In the genomic region with DNA sequence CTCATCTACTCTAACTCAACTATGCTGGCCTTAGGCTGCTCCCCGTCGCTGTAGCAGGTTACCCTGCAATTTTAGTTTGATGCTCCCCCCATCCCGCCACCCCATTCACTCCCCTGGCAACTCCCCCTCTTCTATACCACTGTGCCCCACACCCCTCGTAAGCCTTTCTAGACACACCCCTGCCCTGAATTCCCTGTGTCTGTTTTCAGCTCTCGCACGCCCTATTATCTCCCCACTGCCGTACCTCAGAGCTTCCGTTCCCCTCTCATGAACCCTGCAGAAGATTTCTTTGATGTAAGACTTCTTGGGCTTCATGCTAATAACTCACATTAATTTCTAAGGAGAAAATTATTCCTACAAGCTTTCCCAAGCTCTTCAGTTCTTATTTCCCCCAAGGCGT, we compare ENCODE assay signal across 24 mouse cellular contexts.
A peak's percentile ranks its signal among the peaks of the same experiment; 100 is the strongest.
DNase-seq lines count a peak whose midpoint lies in the region; ATAC-seq and TF ChIP-seq lines count a peak whose summit lies in the region.
"Had no signal": no experiment of that assay in that cellular context is flagged by ENCODE, and none has a peak within 500 bp of the region (broad histone marks: within the 10 kb centered on the region; RNA-seq: fewer than 3 reads in every experiment).

No protein-coding gene starts in this region.

- 67% methylated on average over 9 of the region's 9 CpGs for WGBS in midbrain, embryonic 13.5 days
- WGBS in midbrain, embryonic 10.5 days: 87% methylated on average over 9 of the region's 9 CpGs
- WGBS in midbrain, embryonic 16.5 days: 66% methylated on average over 9 of the region's 9 CpGs
- 78% methylated on average over 9 of the region's 9 CpGs for WGBS in midbrain, embryonic 11.5 days
- 49% methylated on average over 9 of the region's 9 CpGs for WGBS in midbrain, postnatal 0 days

- no peak overlapping the region for H3K4me2 ChIP-seq in midbrain, embryonic 13.5 days (replicated peaks)
- no peak overlapping the region for H3K4me2 ChIP-seq in midbrain, embryonic 16.5 days (ENCODE audit: low read length)
- no peak overlapping the region for H3K4me2 ChIP-seq in midbrain, embryonic 11.5 days
- no peak overlapping the region for H3K4me2 ChIP-seq in midbrain, postnatal 0 days (ENCODE audit: low read depth, low read length, poor library complexity, severe bottlenecking)
- H3K4me2 ChIP-seq: embryonic facial prominence, embryonic 13.5 days; embryonic facial prominence, embryonic 15.5 days; forebrain, embryonic 12.5 days had no signal

- H3K36me3 ChIP-seq in midbrain, embryonic 13.5 days: no peaks in the 10 kb centered on the region
- no peaks in the 10 kb centered on the region for H3K36me3 ChIP-seq in midbrain, embryonic 10.5 days
- H3K36me3 ChIP-seq in midbrain, embryonic 16.5 days (ENCODE audit: control insufficient read depth, insufficient read depth, low read length): no peaks in the 10 kb centered on the region
- H3K36me3 ChIP-seq in midbrain, embryonic 11.5 days (ENCODE audit: control insufficient read depth, insufficient read depth, low read length): no peaks in the 10 kb centered on the region
- H3K36me3 ChIP-seq in midbrain, postnatal 0 days (ENCODE audit: insufficient read depth, low read length): no peaks in the 10 kb centered on the region
- H3K36me3 ChIP-seq: embryonic facial prominence, embryonic 13.5 days; embryonic facial prominence, embryonic 15.5 days; forebrain, embryonic 10.5 days; forebrain, embryonic 12.5 days had no signal

- 0 out of 2 replicates have a peak, but pooled peaks have one; percentile 43 for ATAC-seq in midbrain, embryonic 13.5 days
- peak; percentile 85 for ATAC-seq in midbrain, embryonic 16.5 days
- no peak for ATAC-seq in midbrain, embryonic 11.5 days (ENCODE audit: low FRiP score)
- ATAC-seq in midbrain, postnatal 0 days (ENCODE audit: low FRiP score): peak; percentile 67
- ATAC-seq: activated CD4-positive, CD25-positive, alpha-beta regulatory T cell, adult 4 months; forebrain, embryonic 14.5 days; forebrain, embryonic 16.5 days; Patski had no signal

- H3K4me1 ChIP-seq in midbrain, embryonic 13.5 days (replicated peaks): 0 out of 2 replicates have a peak, but pooled peaks cover 3% of the 10 kb centered on the region
- H3K4me1 ChIP-seq in midbrain, embryonic 10.5 days: peaks cover 6% of the 10 kb centered on the region; the same call in 1 of the 2 replicates
- no peaks in the 10 kb centered on the region for H3K4me1 ChIP-seq in midbrain, embryonic 16.5 days (ENCODE audit: control insufficient read depth, insufficient read depth, low read length)
- peaks cover 2% of the 10 kb centered on the region; the same call in 1 of the 2 replicates for H3K4me1 ChIP-seq in midbrain, embryonic 11.5 days (ENCODE audit: control insufficient read depth, insufficient read depth, low read length)
- H3K4me1 ChIP-seq in midbrain, postnatal 0 days (ENCODE audit: insufficient read depth, low read length): no peaks in the 10 kb centered on the region
- H3K4me1 ChIP-seq: forebrain, embryonic 10.5 days; forebrain, embryonic 12.5 days had no signal

- no peak for DNase-seq in midbrain, embryonic 10.5 days (ENCODE audit: low spot score)
- no peak for DNase-seq in midbrain, embryonic 11.5 days (ENCODE audit: low spot score, missing footprints)
- no peak for DNase-seq in midbrain, postnatal 0 days (ENCODE audit: low spot score)
- no peak for DNase-seq in adrenal gland, postnatal 14 days
- DNase-seq: adrenal gland, adult 8-10 months; adrenal gland, postnatal 25 days; cerebellum, adult 11 months; cerebellum, adult 18-20 months; cerebellum, adult 8-10 months; cerebellum, adult 9-11 months; cerebellum, postnatal 14 days; cerebellum, postnatal 36 days; embryo, embryonic 11 days had no signal

- no peak for TF ChIP-seq CTCF in midbrain, postnatal 0 days (IDR thresholded peaks at IDR 0.05)

- no peaks in the 10 kb centered on the region; the same call in 1 of the 2 replicates for H3K27me3 ChIP-seq in midbrain, embryonic 13.5 days
- H3K27me3 ChIP-seq in midbrain, embryonic 10.5 days (ENCODE audit: low read depth, poor library complexity, severe bottlenecking): peaks cover 22% of the 10 kb centered on the region
- no peaks in the 10 kb centered on the region for H3K27me3 ChIP-seq in midbrain, embryonic 16.5 days (ENCODE audit: control insufficient read depth, insufficient read depth, low read depth, low read length)
- H3K27me3 ChIP-seq in midbrain, embryonic 11.5 days (ENCODE audit: control insufficient read depth, insufficient read depth, low read length): 0 out of 2 replicates have a peak, but pooled peaks cover 1% of the 10 kb centered on the region
- no peaks in the 10 kb centered on the region for H3K27me3 ChIP-seq in midbrain, postnatal 0 days (ENCODE audit: insufficient read depth, low read length)
- H3K27me3 ChIP-seq: embryonic facial prominence, embryonic 13.5 days; embryonic facial prominence, embryonic 15.5 days; forebrain, embryonic 12.5 days; Patski had no signal

- no peak overlapping the region for H3K4me3 ChIP-seq in midbrain, embryonic 13.5 days (replicated peaks)
- no peak overlapping the region for H3K4me3 ChIP-seq in midbrain, embryonic 10.5 days
- no peak overlapping the region for H3K4me3 ChIP-seq in midbrain, embryonic 16.5 days (ENCODE audit: low read depth, low read length)
- no peak overlapping the region for H3K4me3 ChIP-seq in midbrain, embryonic 11.5 days (ENCODE audit: low read depth, low read length)
- no peak overlapping the region for H3K4me3 ChIP-seq in midbrain, postnatal 0 days (ENCODE audit: low read depth, low read length)
- H3K4me3 ChIP-seq: embryonic facial prominence, embryonic 13.5 days; embryonic facial prominence, embryonic 15.5 days; erythroblast, embryonic 14.5 days; forebrain, embryonic 10.5 days; forebrain, embryonic 12.5 days had no signal

- H3K27ac ChIP-seq in midbrain, embryonic 13.5 days: no peak overlapping the region
- H3K27ac ChIP-seq in midbrain, embryonic 10.5 days (replicated peaks): no peak overlapping the region
- no peak overlapping the region for H3K27ac ChIP-seq in midbrain, embryonic 16.5 days (ENCODE audit: low read length)
- H3K27ac ChIP-seq in midbrain, embryonic 11.5 days (ENCODE audit: low read depth, low read length): no peak overlapping the region
- no peak overlapping the region for H3K27ac ChIP-seq in midbrain, postnatal 0 days (ENCODE audit: low read depth, low read length)
- H3K27ac ChIP-seq: embryonic facial prominence, embryonic 13.5 days; embryonic facial prominence, embryonic 15.5 days; forebrain, embryonic 10.5 days; forebrain, embryonic 12.5 days had no signal

- H3K9ac ChIP-seq in midbrain, embryonic 13.5 days (replicated peaks): no peak overlapping the region
- no peak overlapping the region for H3K9ac ChIP-seq in midbrain, embryonic 16.5 days (ENCODE audit: low read depth, low read length)
- no peak overlapping the region for H3K9ac ChIP-seq in midbrain, embryonic 11.5 days (ENCODE audit: low read length)
- H3K9ac ChIP-seq in midbrain, postnatal 0 days (replicated peaks; ENCODE audit: low read length, poor library complexity, severe bottlenecking): no peak overlapping the region
- H3K9ac ChIP-seq: embryonic facial prominence, embryonic 13.5 days; embryonic facial prominence, embryonic 15.5 days; forebrain, embryonic 12.5 days had no signal

- H3K9me3 ChIP-seq in midbrain, embryonic 13.5 days: peaks cover 3% of the 10 kb centered on the region; the same call in 1 of the 2 replicates
- H3K9me3 ChIP-seq in midbrain, embryonic 10.5 days (replicated peaks): peaks cover 14% of the 10 kb centered on the region; the same call in 1 of the 2 replicates
- no peaks in the 10 kb centered on the region; the same call in 1 of the 2 replicates for H3K9me3 ChIP-seq in midbrain, embryonic 16.5 days (replicated peaks; ENCODE audit: control insufficient read depth, low read length, poor library complexity, severe bottlenecking)
- H3K9me3 ChIP-seq in midbrain, embryonic 11.5 days (ENCODE audit: control insufficient read depth, low read length): peaks cover 2% of the 10 kb centered on the region; the same call in 1 of the 2 replicates
- H3K9me3 ChIP-seq in midbrain, postnatal 0 days (ENCODE audit: low read length): no peaks in the 10 kb centered on the region
- H3K9me3 ChIP-seq: embryonic facial prominence, embryonic 15.5 days; forebrain, embryonic 12.5 days had no signal
